Mouse (Mus musculus) midbrain, embryonic 11.5 days (tissue): ENCODE results near the gene Msh5. TPM values are rescaled to one million over a fixed set of nuclear protein-coding genes. Genes with fewer than 3 reads are reported as not detected.

Experiments used
- ATAC-seq: fragments of 200-750 bp; cut with Nextera tagmentation; 2 replicates; pipeline ENCODE4 v1.8.0; 2017; ENCODE audit warnings: moderate TSS enrichment, moderate library complexity; ENCODE audit not compliant: low FRiP score
- DNase-seq: peaks from one replicate; pipeline ENCODE4 v3.0.0; 2015; ENCODE audit warnings: low spot score; ENCODE audit errors: missing footprints
- H3K27ac ChIP-seq: fragments of 300-500 bp; sonication (generic); 2 replicates; pipeline ENCODE4 v1.5.1; 2014; ENCODE audit warnings: low read depth, low read length
- H3K27me3 ChIP-seq: fragments of 300-500 bp; sonication (generic); 2 replicates; pipeline ENCODE4 v1.6.1; 2014; ENCODE audit warnings: mild to moderate bottlenecking, low read length, moderate library complexity, mixed read lengths; ENCODE audit not compliant: control insufficient read depth, insufficient read depth
- H3K36me3 ChIP-seq: fragments of 300-500 bp; sonication (generic); 2 replicates; pipeline ENCODE4 v1.6.1; 2014; ENCODE audit warnings: mild to moderate bottlenecking, low read length, moderate library complexity, mixed read lengths; ENCODE audit not compliant: control insufficient read depth, insufficient read depth
- H3K4me1 ChIP-seq: fragments of 300-500 bp; sonication (generic); 2 replicates; pipeline ENCODE4 v1.6.1; 2014; ENCODE audit warnings: low read length; ENCODE audit not compliant: control insufficient read depth, insufficient read depth
- H3K4me2 ChIP-seq: fragments of 300-500 bp; sonication (generic); 2 replicates; pipeline ENCODE4 v1.6.1; 2014; ENCODE audit warnings: mild to moderate bottlenecking, moderate library complexity
- H3K4me3 ChIP-seq: fragments of 300-500 bp; sonication (generic); 2 replicates; pipeline ENCODE4 v1.5.1; 2014; ENCODE audit warnings: low read depth, low read length
- H3K9ac ChIP-seq: fragments of 300-500 bp; sonication (generic); 2 replicates; pipeline ENCODE4 v1.6.1; 2014; ENCODE audit warnings: low read length
- H3K9me3 ChIP-seq: fragments of 300-500 bp; sonication (generic); 2 replicates; pipeline ENCODE4 v1.6.1; 2016; ENCODE audit warnings: low read length; ENCODE audit not compliant: control insufficient read depth
- WGBS: fragments of 180-500 bp; shearing (Covaris S2); extraction: QIAGEN DNeasy Blood & Tissue Kit; methylation state at CpG from one replicate; pipeline ENCODE4 v1.1.7; 2014; 5-methylcytosine and 5-hydroxymethylcytosine counted together
- polyA plus RNA-seq: library from polyadenylated mRNA; unstranded; fragments of >200 nt; fragmentation: Nextera tagmentation; extraction: Ambion mirVana; gene quantifications from 2 replicates; pipeline ENCODE4 v1.2.1, GENCODE M21; 2014

Msh5 gene
- polyA plus RNA-seq, 1 experiment from 2014 or later, result 5.2 TPM

GRCm38 (mm10) chr17:35061299-35061698 lies 14.8 kb upstream of the Msh5 start:
- peaks cover 5% of the 10 kb centered on the region; the same call in 1 of the 2 replicates for H3K27me3 ChIP-seq
- 85% methylated on average over 8 of the region's 8 CpGs for WGBS
- H3K4me2 ChIP-seq, result no peak overlapping the region
- H3K36me3 ChIP-seq, result peaks cover 11% of the 10 kb centered on the region; the same call in 1 of the 2 replicates
- no peak for DNase-seq
- no peak for ATAC-seq
- H3K27ac ChIP-seq, result no peak overlapping the region
- H3K9ac ChIP-seq, result 0 out of 2 replicates have a peak overlapping the region, but pooled peaks have one; percentile 13
- H3K4me3 ChIP-seq, result no peak overlapping the region
- H3K4me1 ChIP-seq, result peaks cover 30% of the 10 kb centered on the region
- no peaks in the 10 kb centered on the region for H3K9me3 ChIP-seq

- Histone ChIP-seq H3K4me3 (peak overlapping the region; percentile 84), H3K4me1 (peaks cover 29% of the 10 kb centered on the region), H3K27ac (no peak overlapping the region), H3K9ac (peak overlapping the region; percentile 98; the same call in 1 of the 2 replicates), H3K9me3 (no peaks in the 10 kb centered on the region), H3K36me3 (peaks cover 13% of the 10 kb centered on the region), H3K4me2 (peak overlapping the region; percentile 77), H3K27me3 (peaks cover 4% of the 10 kb centered on the region; the same call in 1 of the 2 replicates)
- DNase-seq (no peak), ATAC-seq (no peak)
- 60% methylated on average over 22 of the region's 22 CpGs for WGBS
These were observed 14.3 kb upstream of the Msh5 start for GRCm38 (mm10) chr17:35060737-35061297.

- Histone ChIP-seq H3K4me3 (peak overlapping the region; percentile 84), H3K27me3 (no peaks in the 10 kb centered on the region), H3K9me3 (no peaks in the 10 kb centered on the region), H3K4me1 (peaks cover 22% of the 10 kb centered on the region), H3K36me3 (peaks cover 16% of the 10 kb centered on the region), H3K9ac (peak overlapping the region; percentile 98), H3K27ac (no peak overlapping the region), H3K4me2 (peak overlapping the region; percentile 77)
- DNase-seq, result no peak
- 22% methylated on average over 14 of the region's 14 CpGs for WGBS
- ATAC-seq, result peak; percentile 10; the same call in 1 of the 2 replicates
These were observed 13.5 kb upstream of the Msh5 start for GRCm38 (mm10) chr17:35060071-35060470.

- Histone ChIP-seq H3K27ac (peak within 1 kb of the TSS; percentile 95), H3K9me3 (no peaks in the 10 kb centered on the region), H3K4me2 (peak within 1 kb of the TSS; percentile 77), H3K9ac (peak within 1 kb of the TSS; percentile 98), H3K4me1 (peaks cover 16% of the 10 kb centered on the region), H3K4me3 (peak within 1 kb of the TSS; percentile 84), H3K27me3 (no peaks in the 10 kb centered on the region), H3K36me3 (peaks cover 18% of the 10 kb centered on the region)
- ATAC-seq, result peak; percentile 96
- DNase-seq, result peak; percentile 99
- under 1% methylated on average over 57 of the region's 57 CpGs for WGBS
These were observed 12.7 kb upstream of the Msh5 start, which contains the start of gene Ddah2 for GRCm38 (mm10) chr17:35058911-35059892. TSS of gene Ddah2 (plus strand) at chr17:35059035.

GRCm38 (mm10) chr17:35058316-35058715 lies 11.8 kb upstream of the Msh5 start:
- H3K9ac ChIP-seq, result peak overlapping the region; percentile 98
- peak overlapping the region; percentile 95 for H3K27ac ChIP-seq
- ATAC-seq, result peak; percentile 5; the same call in 1 of the 2 replicates

GRCm38 (mm10) chr17:35057090-35057489 lies 10.5 kb upstream of the Msh5 start:
- ATAC-seq (no peak), DNase-seq (no peak)
- Histone ChIP-seq H3K27me3 (no peaks in the 10 kb centered on the region), H3K36me3 (peaks cover 26% of the 10 kb centered on the region), H3K27ac (no peak overlapping the region), H3K9me3 (no peaks in the 10 kb centered on the region), H3K4me3 (no peak overlapping the region), H3K4me1 (peaks cover 19% of the 10 kb centered on the region), H3K9ac (no peak overlapping the region), H3K4me2 (no peak overlapping the region)
- 81% methylated on average over 3 of the region's 3 CpGs for WGBS

More at GRCm38 (mm10) chr17:35058316-35058715, 11.8 kb upstream of the Msh5 start:
- 73% methylated on average over 9 of the region's 9 CpGs for WGBS
- Histone ChIP-seq H3K36me3 (peaks cover 24% of the 10 kb centered on the region), H3K27me3 (no peaks in the 10 kb centered on the region), H3K4me1 (peaks cover 16% of the 10 kb centered on the region), H3K4me2 (no peak overlapping the region; the same call in 1 of the 2 replicates), H3K9me3 (no peaks in the 10 kb centered on the region), H3K4me3 (no peak overlapping the region; the same call in 1 of the 2 replicates)
- no peak for DNase-seq

GRCm38 (mm10) chr17:35055691-35056495 lies 9.3 kb upstream of the Msh5 start:
- H3K4me2 ChIP-seq, result no peak overlapping the region
- H3K4me1 ChIP-seq, result peaks cover 27% of the 10 kb centered on the region
- peaks cover 18% of the 10 kb centered on the region for H3K36me3 ChIP-seq
- H3K4me3 ChIP-seq, result no peak overlapping the region
- H3K9me3 ChIP-seq, result no peaks in the 10 kb centered on the region
- WGBS, result 93% methylated on average over 7 of the region's 7 CpGs
- no peak for DNase-seq
- H3K27me3 ChIP-seq, result no peaks in the 10 kb centered on the region
- no peak overlapping the region for H3K9ac ChIP-seq
- no peak overlapping the region for H3K27ac ChIP-seq
- ATAC-seq, result no peak

DNA sequence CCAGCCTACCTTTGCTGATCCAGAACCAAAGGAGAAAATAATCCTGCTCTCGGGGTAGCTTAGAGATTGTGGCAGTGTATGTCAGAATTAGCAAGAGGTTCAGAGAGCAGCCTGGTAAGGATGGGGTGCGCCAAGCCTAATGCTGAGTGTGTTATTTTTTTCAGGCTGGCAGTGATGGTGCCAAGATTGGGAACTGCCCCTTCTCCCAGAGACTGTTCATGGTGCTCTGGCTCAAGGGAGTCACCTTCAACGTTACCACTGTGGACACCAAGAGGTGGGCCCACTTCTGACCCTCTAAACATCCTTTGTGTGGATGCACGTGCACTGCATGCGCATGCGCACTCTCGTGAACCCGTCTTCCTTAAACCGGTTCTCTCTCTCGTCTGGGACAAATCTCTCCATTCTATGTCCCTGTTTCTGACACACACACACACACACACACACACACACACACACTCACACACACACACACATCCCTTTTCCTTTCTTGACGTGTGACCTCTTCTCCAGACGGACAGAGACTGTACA lies 5.8 kb upstream of the Msh5 start:
- H3K4me2 ChIP-seq, result peak overlapping the region; percentile 68
- H3K9ac ChIP-seq, result peak overlapping the region; percentile 83
- WGBS, result 81% methylated on average over 12 of the region's 12 CpGs
- peaks cover 40% of the 10 kb centered on the region for H3K4me1 ChIP-seq
- H3K9me3 ChIP-seq, result no peaks in the 10 kb centered on the region
- H3K4me3 ChIP-seq, result peak overlapping the region; percentile 54
- H3K27ac ChIP-seq, result peak overlapping the region; percentile 88
- H3K27me3 ChIP-seq, result no peaks in the 10 kb centered on the region
- peaks cover 15% of the 10 kb centered on the region for H3K36me3 ChIP-seq
- no peak for ATAC-seq
- no peak for DNase-seq
